Mouse (Mus musculus) bone marrow, adult 2 months (tissue): ENCODE data around the gene Qser1.

Experiments
- CTCF ChIP-seq: fragments of 200-500 bp; IDR thresholded peaks from 2 replicates; pipeline ENCODE4 v1.5.1; 2011; ENCODE audit warnings: low read length, control low read depth; ENCODE audit not compliant: control insufficient read depth, insufficient read depth
- POLR2A ChIP-seq: fragments of 200-500 bp; IDR thresholded peaks from 2 replicates; pipeline ENCODE4 v1.6.1; 2011; ENCODE audit warnings: low read depth, mild to moderate bottlenecking, control low read depth, low read length, borderline replicate concordance; ENCODE audit not compliant: control insufficient read depth

- TF ChIP-seq CTCF, result no peak
- no peak for TF ChIP-seq POLR2A
Observed at GRCm38 (mm10) chr2:104864176-104864860, 47.8 kb upstream of the Qser1 start.
